Mouse (Mus musculus) neural tube, embryonic 11.5 days (tissue): ENCODE data around the gene Nell1. TPM values are rescaled to one million over a fixed set of nuclear protein-coding genes. Genes with fewer than 3 reads are reported as not detected.

Source experiments
- ATAC-seq: fragments of 200-750 bp; cut with Nextera tagmentation; 2 replicates; pipeline ENCODE4 v1.8.0; 2017; ENCODE audit warnings: moderate number of reproducible peaks, mild to moderate bottlenecking, moderate TSS enrichment, moderate library complexity; ENCODE audit not compliant: insufficient read depth, low FRiP score, low TSS enrichment
- DNase-seq: peaks from one replicate; pipeline ENCODE4 v3.0.0-alpha.2; 2015; ENCODE audit warnings: low spot score
- H3K27ac ChIP-seq: fragments of 300-500 bp; sonication (generic); 2 replicates; pipeline ENCODE4 v1.5.1; 2014; ENCODE audit warnings: low read depth, mild to moderate bottlenecking, low read length
- H3K27me3 ChIP-seq: fragments of 300-500 bp; sonication (generic); 2 replicates; pipeline ENCODE4 v1.6.1; 2014; ENCODE audit warnings: mild to moderate bottlenecking, low read length, mixed read lengths; ENCODE audit not compliant: control insufficient read depth, insufficient read depth
- H3K36me3 ChIP-seq: fragments of 300-500 bp; sonication (generic); 2 replicates; pipeline ENCODE4 v1.6.1; 2014; ENCODE audit warnings: mild to moderate bottlenecking, low read length, moderate library complexity, mixed read lengths; ENCODE audit not compliant: control insufficient read depth, insufficient read depth
- H3K4me1 ChIP-seq: fragments of 300-500 bp; sonication (generic); 2 replicates; pipeline ENCODE4 v1.6.1; 2014; ENCODE audit warnings: low read length, mixed read lengths; ENCODE audit not compliant: control insufficient read depth, insufficient read depth
- H3K4me2 ChIP-seq: fragments of 300-500 bp; sonication (generic); 2 replicates; pipeline ENCODE4 v1.6.1; 2014; ENCODE audit warnings: low read depth, mild to moderate bottlenecking, moderate library complexity
- H3K4me3 ChIP-seq: fragments of 300-500 bp; sonication (generic); 2 replicates; pipeline ENCODE4 v1.5.1; 2014; ENCODE audit warnings: low read depth, low read length
- H3K9ac ChIP-seq: fragments of 300-500 bp; sonication (generic); 2 replicates; pipeline ENCODE4 v1.6.1; 2014; ENCODE audit warnings: mild to moderate bottlenecking, low read length
- H3K9me3 ChIP-seq: fragments of 300-500 bp; sonication (generic); 2 replicates; pipeline ENCODE4 v1.6.1; 2016; ENCODE audit warnings: low read length; ENCODE audit not compliant: control insufficient read depth
- WGBS: fragments of 180-500 bp; shearing (Covaris S2); extraction: QIAGEN DNeasy Blood & Tissue Kit; methylation state at CpG from one replicate; pipeline ENCODE4 v1.1.7; 2014; 5-methylcytosine and 5-hydroxymethylcytosine counted together
- polyA plus RNA-seq: library from polyadenylated mRNA; unstranded; fragments of >200 nt; fragmentation: Nextera tagmentation; extraction: Ambion mirVana; gene quantifications from 2 replicates; pipeline ENCODE4 v1.2.1, GENCODE M21; 2014

The Nell1 gene
- polyA plus RNA-seq, 1 experiment from 2014 or later = 4.9 TPM

GRCm38 (mm10) chr7:50677511-50677910, 702.8 kb downstream of the Nell1 start:
- 84% methylated on average over 1 of the region's 1 CpGs for WGBS
- no peaks in the 10 kb centered on the region for H3K36me3 ChIP-seq
- ATAC-seq = no peak

DNA sequence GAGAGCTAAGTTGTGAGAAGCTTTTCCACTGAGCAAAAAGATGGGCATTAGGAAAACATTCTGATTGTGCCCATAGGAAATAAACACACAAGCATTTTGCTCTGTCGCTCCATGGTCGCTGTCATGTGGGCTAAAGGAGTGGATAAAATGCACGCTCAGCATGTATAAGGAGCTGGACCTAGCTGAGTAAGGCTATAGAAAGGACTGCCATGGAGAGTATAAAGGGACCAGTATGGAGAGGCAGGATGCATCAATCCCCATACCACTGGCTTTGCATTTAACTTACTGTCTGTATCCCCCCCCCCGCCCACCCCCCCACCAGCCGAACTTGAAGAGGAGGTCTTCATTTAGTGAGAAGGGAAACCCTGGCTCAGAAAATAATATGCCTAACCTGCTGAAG, 711.7 kb downstream of the Nell1 start:
- Histone ChIP-seq H3K4me2 (no peak overlapping the region), H3K9ac (no peak overlapping the region), H3K27me3 (no peaks in the 10 kb centered on the region), H3K4me1 (no peaks in the 10 kb centered on the region), H3K4me3 (no peak overlapping the region), H3K9me3 (no peaks in the 10 kb centered on the region), H3K27ac (no peak overlapping the region), H3K36me3 (no peaks in the 10 kb centered on the region)
- DNase-seq (no peak), ATAC-seq (no peak)
- WGBS = 87% methylated on average over 4 of the region's 5 CpGs

More at GRCm38 (mm10) chr7:50677511-50677910, 702.8 kb downstream of the Nell1 start:
- Histone ChIP-seq H3K27me3 (no peaks in the 10 kb centered on the region), H3K27ac (no peak overlapping the region), H3K9ac (no peak overlapping the region), H3K9me3 (no peaks in the 10 kb centered on the region), H3K4me1 (no peaks in the 10 kb centered on the region), H3K4me3 (no peak overlapping the region), H3K4me2 (no peak overlapping the region)
- no peak for DNase-seq

DNA sequence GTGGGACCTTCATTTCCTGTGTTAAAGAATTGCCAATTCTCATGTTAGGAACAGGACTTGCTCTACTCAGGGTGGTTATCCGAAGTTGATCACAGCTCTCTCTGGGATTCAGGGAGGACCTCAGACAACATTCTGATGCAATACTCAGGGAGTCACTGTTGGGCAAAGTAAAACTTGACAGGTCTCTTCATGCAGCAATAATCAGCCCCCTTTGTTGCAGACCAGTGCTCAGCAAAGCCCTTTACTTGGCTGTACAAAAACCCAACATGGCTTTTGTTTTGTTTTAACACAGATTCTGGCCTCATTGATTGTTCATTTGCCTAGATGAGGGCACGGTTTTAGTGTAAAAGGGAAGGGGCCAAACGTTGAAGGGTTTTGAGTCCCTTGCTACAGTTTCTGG, 750.5 kb downstream of the Nell1 start:
- ATAC-seq = no peak
- DNase-seq = no peak
- Histone ChIP-seq H3K36me3 (no peaks in the 10 kb centered on the region), H3K27me3 (no peaks in the 10 kb centered on the region), H3K4me3 (no peak overlapping the region), H3K9ac (no peak overlapping the region), H3K27ac (no peak overlapping the region), H3K4me1 (no peaks in the 10 kb centered on the region), H3K9me3 (no peaks in the 10 kb centered on the region), H3K4me2 (no peak overlapping the region)
- WGBS = 49% methylated on average over 3 of the region's 3 CpGs

GRCm38 (mm10) chr7:50730951-50731350, 756.3 kb downstream of the Nell1 start:
- no peaks in the 10 kb centered on the region for H3K4me1 ChIP-seq
- H3K4me2 ChIP-seq = no peak overlapping the region
- ATAC-seq (no peak), DNase-seq (no peak)
- no peak overlapping the region for H3K4me3 ChIP-seq
- H3K9me3 ChIP-seq = no peaks in the 10 kb centered on the region
- no peaks in the 10 kb centered on the region for H3K27me3 ChIP-seq
- no peaks in the 10 kb centered on the region for H3K36me3 ChIP-seq
- WGBS = 52% methylated on average over 4 of the region's 4 CpGs
- no peak overlapping the region for H3K27ac ChIP-seq
- H3K9ac ChIP-seq = no peak overlapping the region

DNA sequence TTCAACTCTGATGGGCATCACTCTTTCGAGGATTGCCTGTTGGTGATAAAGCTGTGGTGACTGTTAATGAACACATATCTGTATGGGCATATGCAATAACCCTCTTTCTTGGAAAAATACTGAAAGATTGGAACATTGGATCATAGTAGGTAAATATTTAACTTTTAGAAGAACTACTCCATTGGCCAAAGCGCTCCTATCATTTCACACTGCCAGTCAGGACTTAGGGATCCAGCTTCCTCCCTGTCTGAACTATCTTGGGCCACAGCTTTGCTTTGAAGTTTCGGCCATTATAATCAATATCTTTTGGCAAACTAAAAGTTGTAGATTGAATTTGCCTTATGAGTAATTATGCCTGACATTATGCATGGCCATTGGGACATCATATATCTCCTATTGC, 780.9 kb downstream of the Nell1 start:
- H3K4me2 ChIP-seq = no peak overlapping the region
- ATAC-seq (no peak), DNase-seq (no peak)
- no peak overlapping the region for H3K9ac ChIP-seq
- H3K4me3 ChIP-seq = no peak overlapping the region
- WGBS = 92% methylated on average over 3 of the region's 3 CpGs
- H3K36me3 ChIP-seq = no peaks in the 10 kb centered on the region
- H3K4me1 ChIP-seq = no peaks in the 10 kb centered on the region
- H3K27ac ChIP-seq = no peak overlapping the region
- no peaks in the 10 kb centered on the region for H3K9me3 ChIP-seq
- no peaks in the 10 kb centered on the region for H3K27me3 ChIP-seq

DNA sequence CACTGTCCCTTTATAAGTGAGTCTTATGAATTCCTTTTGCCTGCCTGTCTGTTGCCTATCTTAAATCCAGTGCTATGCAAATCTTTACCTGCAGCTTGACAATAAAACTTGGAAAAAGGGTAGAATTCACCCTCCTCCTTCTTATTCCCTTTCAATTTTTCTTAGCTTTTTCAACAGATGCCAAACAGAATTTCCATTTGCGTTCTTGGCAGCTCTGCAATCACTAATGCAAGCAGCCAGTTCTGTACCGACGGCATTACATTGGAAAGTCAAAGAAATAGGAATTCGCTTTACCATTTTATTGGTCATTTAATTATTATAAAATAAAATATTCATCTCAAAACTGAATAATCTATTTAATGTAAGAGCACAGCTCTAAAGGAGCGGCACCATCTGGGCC, 781.7 kb downstream of the Nell1 start:
- Histone ChIP-seq H3K4me3 (no peak overlapping the region), H3K9me3 (no peaks in the 10 kb centered on the region), H3K4me1 (no peaks in the 10 kb centered on the region), H3K36me3 (no peaks in the 10 kb centered on the region), H3K4me2 (no peak overlapping the region), H3K27me3 (no peaks in the 10 kb centered on the region), H3K27ac (no peak overlapping the region), H3K9ac (no peak overlapping the region)
- 89% methylated on average over 5 of the region's 5 CpGs for WGBS
- DNase-seq (no peak), ATAC-seq (no peak)

GRCm38 (mm10) chr7:50773516-50773915, 798.9 kb downstream of the Nell1 start:
- H3K36me3 ChIP-seq = no peaks in the 10 kb centered on the region
- H3K4me3 ChIP-seq = no peak overlapping the region
- no peak for DNase-seq
- no peaks in the 10 kb centered on the region for H3K9me3 ChIP-seq
- no peak overlapping the region for H3K4me2 ChIP-seq
- H3K27me3 ChIP-seq = no peaks in the 10 kb centered on the region
- H3K9ac ChIP-seq = no peak overlapping the region
- H3K27ac ChIP-seq = no peak overlapping the region
- no peaks in the 10 kb centered on the region for H3K4me1 ChIP-seq
- ATAC-seq = no peak

DNA sequence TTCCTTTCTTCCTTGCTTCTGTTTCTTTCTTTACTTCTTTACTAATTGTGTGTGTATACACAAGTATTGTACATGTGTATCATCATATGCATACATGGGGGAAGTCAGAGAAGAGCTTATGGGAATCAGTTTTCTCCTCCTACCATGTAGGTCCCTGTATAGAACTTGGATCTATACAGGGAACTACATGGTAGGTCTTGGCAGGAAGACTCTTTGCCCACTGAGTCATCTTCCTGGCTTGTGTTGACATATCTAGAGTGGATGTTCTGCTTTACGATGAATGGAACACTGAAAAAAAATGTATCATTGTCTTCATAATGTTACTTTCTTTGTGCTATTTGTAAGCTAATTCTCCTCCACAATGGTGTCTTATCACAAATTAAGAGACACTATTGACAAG, 806.4 kb downstream of the Nell1 start:
- WGBS = 92% methylated on average over 1 of the region's 1 CpGs
- H3K9me3 ChIP-seq = no peaks in the 10 kb centered on the region
- no peaks in the 10 kb centered on the region for H3K36me3 ChIP-seq
- ATAC-seq (no peak), DNase-seq (no peak)
- no peaks in the 10 kb centered on the region for H3K4me1 ChIP-seq
- no peak overlapping the region for H3K4me3 ChIP-seq
- H3K27ac ChIP-seq = no peak overlapping the region
- no peaks in the 10 kb centered on the region for H3K27me3 ChIP-seq
- no peak overlapping the region for H3K4me2 ChIP-seq
- no peak overlapping the region for H3K9ac ChIP-seq

GRCm38 (mm10) chr7:50783652-50784051, 809.0 kb downstream of the Nell1 start:
- DNase-seq (peak; percentile 20), ATAC-seq (no peak; the same call in 1 of the 2 replicates)
- Histone ChIP-seq H3K9me3 (no peaks in the 10 kb centered on the region), H3K27ac (no peak overlapping the region), H3K27me3 (no peaks in the 10 kb centered on the region), H3K36me3 (no peaks in the 10 kb centered on the region), H3K4me3 (no peak overlapping the region), H3K4me2 (no peak overlapping the region), H3K4me1 (no peaks in the 10 kb centered on the region), H3K9ac (no peak overlapping the region)
- 67% methylated on average over 1 of the region's 1 CpGs for WGBS
